ENCODE assay signal across 8 mouse cellular contexts in the genomic region with DNA sequence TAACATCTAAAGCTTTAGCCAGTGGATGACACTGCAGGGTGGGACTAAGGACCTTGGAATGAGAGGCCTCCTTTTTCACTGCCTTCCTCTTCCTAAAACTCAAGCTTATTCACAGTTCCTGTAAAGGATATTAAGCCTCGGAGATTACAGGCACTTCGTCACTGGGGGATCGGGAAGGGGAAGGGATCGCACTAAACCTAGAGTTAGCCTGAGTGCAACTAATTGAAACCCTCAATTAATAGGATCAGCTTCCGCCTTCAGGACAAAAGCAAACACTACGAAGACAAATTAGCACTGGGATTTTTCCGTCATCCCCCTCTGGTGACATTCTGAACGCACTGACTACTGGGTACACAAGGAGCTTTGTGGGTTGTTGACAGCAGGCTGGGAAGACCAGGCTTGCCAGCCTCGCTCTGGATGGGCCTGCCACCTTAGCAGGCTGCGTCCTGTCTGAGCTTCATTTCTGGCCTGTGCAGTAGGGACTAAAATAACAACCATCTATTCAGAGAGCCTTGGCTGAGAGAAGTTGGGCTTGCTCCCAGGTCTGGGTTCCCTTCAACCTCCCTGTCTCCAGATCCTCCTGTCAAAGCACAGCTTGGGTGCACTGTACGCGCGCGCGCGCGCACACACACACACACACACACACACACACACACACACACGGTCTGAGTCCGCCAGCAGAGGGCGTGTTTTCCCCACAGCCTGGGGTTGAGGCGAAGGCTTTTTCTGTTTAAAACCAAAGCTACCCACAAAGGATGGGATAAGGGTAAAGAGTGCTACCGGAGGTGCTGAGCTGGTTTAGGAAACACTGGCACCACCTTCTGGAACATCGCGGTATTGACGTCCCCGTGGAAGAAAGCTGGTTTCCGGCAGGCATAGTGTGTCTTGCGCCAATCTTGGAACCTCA.
DNase-seq lines count a peak whose midpoint lies in the region; ATAC-seq and TF ChIP-seq lines count a peak whose summit lies in the region.

No protein-coding gene starts in this region.

- H3K9me3 ChIP-seq in forebrain, embryonic 10.5 days = no peaks in the 10 kb centered on the region
- H3K9me3 ChIP-seq in heart, embryonic 14.5 days (ENCODE audit: control insufficient read depth, low read length) = no peaks in the 10 kb centered on the region
- H3K9me3 ChIP-seq in liver, embryonic 11.5 days (ENCODE audit: control insufficient read depth, low read length) = no peaks in the 10 kb centered on the region
- H3K9me3 ChIP-seq in neural tube, embryonic 12.5 days = no peaks in the 10 kb centered on the region
- no peaks in the 10 kb centered on the region for H3K9me3 ChIP-seq in stomach, postnatal 0 days (ENCODE audit: control insufficient read depth, low read length)

- H3K27me3 ChIP-seq in forebrain, embryonic 10.5 days (ENCODE audit: poor library complexity, severe bottlenecking) = peaks cover 11% of the 10 kb centered on the region; the same call in 1 of the 2 replicates
- H3K27me3 ChIP-seq in heart, embryonic 14.5 days (ENCODE audit: control insufficient read depth, insufficient read depth, low read length) = no peaks in the 10 kb centered on the region
- H3K27me3 ChIP-seq in liver, embryonic 11.5 days (replicated peaks; ENCODE audit: control insufficient read depth, insufficient read depth, low read length) = no peaks in the 10 kb centered on the region
- H3K27me3 ChIP-seq in neural tube, embryonic 12.5 days (replicated peaks) = no peaks in the 10 kb centered on the region
- no peaks in the 10 kb centered on the region for H3K27me3 ChIP-seq in stomach, postnatal 0 days (ENCODE audit: control insufficient read depth, insufficient read depth, low read length)

- TF ChIP-seq EP300 in stomach, postnatal 0 days (optimal IDR thresholded peaks at IDR 0.05) = no peak

- H3K4me1 ChIP-seq in forebrain, embryonic 10.5 days = peaks cover 19% of the 10 kb centered on the region
- peaks cover 8 to 12% of the 10 kb centered on the region in 2 experiments for H3K4me1 ChIP-seq in heart, embryonic 14.5 days (ENCODE audit: control insufficient read depth in 2 of 2, insufficient read depth in 2 of 2, low read length in 2 of 2)
- 0 out of 2 replicates have a peak, but pooled peaks cover 3% of the 10 kb centered on the region for H3K4me1 ChIP-seq in liver, embryonic 11.5 days (replicated peaks; ENCODE audit: control insufficient read depth, insufficient read depth, low read length)
- H3K4me1 ChIP-seq in neural tube, embryonic 12.5 days = no peaks in the 10 kb centered on the region
- H3K4me1 ChIP-seq in stomach, postnatal 0 days (replicated peaks; ENCODE audit: control insufficient read depth, insufficient read depth) = no peaks in the 10 kb centered on the region

- no peaks in the 10 kb centered on the region for H3K36me3 ChIP-seq in forebrain, embryonic 10.5 days (replicated peaks)
- no peaks in the 10 kb centered on the region for H3K36me3 ChIP-seq in heart, embryonic 14.5 days (ENCODE audit: control insufficient read depth, insufficient read depth, low read length)
- no peaks in the 10 kb centered on the region for H3K36me3 ChIP-seq in liver, embryonic 11.5 days (ENCODE audit: control insufficient read depth, insufficient read depth, low read length)
- H3K36me3 ChIP-seq in neural tube, embryonic 12.5 days = no peaks in the 10 kb centered on the region
- H3K36me3 ChIP-seq in stomach, postnatal 0 days (ENCODE audit: control insufficient read depth, insufficient read depth, low read length) = no peaks in the 10 kb centered on the region

- peak; percentile 73 for ATAC-seq in heart, embryonic 14.5 days (ENCODE audit: insufficient number of reproducible peaks, insufficient read depth, low FRiP score, low read depth)
- peak; percentile 58; the same call in 1 of the 2 replicates for ATAC-seq in liver, embryonic 11.5 days (replicated peaks; ENCODE audit: low FRiP score)
- ATAC-seq in neural tube, embryonic 12.5 days (ENCODE audit: low FRiP score, low read depth) = peak; percentile 67
- ATAC-seq in stomach, postnatal 0 days (ENCODE audit: low FRiP score, low TSS enrichment) = peak; percentile 92

- H3K4me2 ChIP-seq in heart, embryonic 14.5 days (ENCODE audit: low read length) = peak overlapping the region; percentile 46
- peak overlapping the region; percentile 24; the same call in 1 of the 2 replicates for H3K4me2 ChIP-seq in liver, embryonic 11.5 days
- H3K4me2 ChIP-seq in neural tube, embryonic 12.5 days (replicated peaks) = peak overlapping the region; percentile 45
- peak overlapping the region; percentile 35 for H3K4me2 ChIP-seq in stomach, postnatal 0 days (replicated peaks; ENCODE audit: low read depth)

- peak; percentile 70 for TF ChIP-seq CTCF in brain, embryonic 14.5 days (IDR thresholded peaks at IDR 0.05; ENCODE audit: borderline replicate concordance, extremely low read depth, insufficient read depth, insufficient read length)
- peak; percentile 93 for TF ChIP-seq CTCF in stomach, postnatal 0 days (IDR thresholded peaks at IDR 0.05; ENCODE audit: low read depth)

- no peak overlapping the region for H3K9ac ChIP-seq in heart, embryonic 14.5 days (ENCODE audit: low read length)
- no peak overlapping the region for H3K9ac ChIP-seq in liver, embryonic 11.5 days (ENCODE audit: low read depth, low read length)
- no peak overlapping the region for H3K9ac ChIP-seq in neural tube, embryonic 12.5 days
- H3K9ac ChIP-seq in stomach, postnatal 0 days (ENCODE audit: low read length) = peak overlapping the region; percentile 18; the same call in 1 of the 2 replicates

- WGBS in forebrain, embryonic 10.5 days = 24% methylated on average over 28 of the region's 28 CpGs
- WGBS in heart, embryonic 14.5 days = 18% methylated on average over 28 of the region's 28 CpGs
- 34% methylated on average over 28 of the region's 28 CpGs for WGBS in liver, embryonic 11.5 days
- 41% methylated on average over 28 of the region's 28 CpGs for WGBS in neural tube, embryonic 12.5 days
- 13% methylated on average over 28 of the region's 28 CpGs for WGBS in stomach, postnatal 0 days

- peak; percentile 84 for DNase-seq in CD4-positive helper T cell, adult 2 months (ENCODE audit: low read depth, low spot score)
- DNase-seq in brain, embryonic 14.5 days (ENCODE audit: low read depth) = peak; percentile 94
- peak; percentile 73 for DNase-seq in forebrain, embryonic 10.5 days (ENCODE audit: extremely low spot score, low spot score)
- DNase-seq in kidney, postnatal 10 days = peak; percentile 89
- DNase-seq in liver, embryonic 11.5 days (ENCODE audit: low spot score) = peak; percentile 67
- peak; percentile 91 for DNase-seq in stomach, postnatal 0 days (ENCODE audit: low spot score)

- peak overlapping the region; percentile 40; the same call in 1 of the 2 replicates for H3K27ac ChIP-seq in forebrain, embryonic 10.5 days
- peak overlapping the region; percentile 51 to 70 for H3K27ac ChIP-seq in heart, embryonic 14.5 days (replicated peaks in 1 of 2; ENCODE audit: control insufficient read depth in 1 of 2, insufficient read depth in 1 of 2, low read depth in 2 of 2, low read length in 2 of 2)
- H3K27ac ChIP-seq in liver, embryonic 11.5 days (ENCODE audit: low read depth, low read length) = no peak overlapping the region
- H3K27ac ChIP-seq in neural tube, embryonic 12.5 days = no peak overlapping the region
- H3K27ac ChIP-seq in stomach, postnatal 0 days (replicated peaks) = peak overlapping the region; percentile 82

- no peak for TF ChIP-seq POLR2A in brain, embryonic 14.5 days (IDR thresholded peaks at IDR 0.05; ENCODE audit: borderline replicate concordance, extremely low read depth, insufficient read depth, insufficient read length, poor library complexity, severe bottlenecking)

- peak overlapping the region; percentile 33 for H3K4me3 ChIP-seq in forebrain, embryonic 10.5 days
- peak overlapping the region in 1 of 2 experiments; percentile 18; a peak in 2 of 4 replicates for H3K4me3 ChIP-seq in heart, embryonic 14.5 days (ENCODE audit: control insufficient read depth in 1 of 2, insufficient read depth in 1 of 2, low read depth in 1 of 2, low read length in 2 of 2)
- no peak overlapping the region for H3K4me3 ChIP-seq in liver, embryonic 11.5 days (ENCODE audit: low read depth, low read length)
- H3K4me3 ChIP-seq in neural tube, embryonic 12.5 days = no peak overlapping the region
- no peak overlapping the region for H3K4me3 ChIP-seq in stomach, postnatal 0 days (ENCODE audit: low read depth, low read length)

Comparison
In these comparisons a context has a peak if more than half of its experiments do, and no peak if none do; other contexts are left out.
1. H3K27ac ChIP-seq: peak in forebrain, embryonic 10.5 days (single experiment), heart, embryonic 14.5 days (2 of 2) and stomach, postnatal 0 days (single experiment); none in liver, embryonic 11.5 days (single experiment) and neural tube, embryonic 12.5 days (single experiment).
2. Peak in every context shown above with its lines, with median percentiles within 50 percentile points of each other: DNase-seq, ATAC-seq and H3K4me2 ChIP-seq.